Comparison of ENCODE assay signal across 18 mouse cellular contexts in genomic region chr7:78045456-78045855, GRCm38 (mm10).
DNase-seq lines count a peak whose midpoint lies in the region; ATAC-seq and TF ChIP-seq lines count a peak whose summit lies in the region.
"Had no signal": no experiment of that assay in that cellular context is flagged by ENCODE, and none has a peak within 500 bp of the region (broad histone marks: within the 10 kb centered on the region; RNA-seq: fewer than 3 reads in every experiment).

No protein-coding gene starts in this region.

- intact Hi-C loops in left cerebral cortex, adult 2 months (cut with DNase I) = no loop called here
- intact Hi-C loops in left cerebral cortex, postnatal 36 days (cut with DNase I) = no loop called here

- ATAC-seq in frontal cortex, adult (ENCODE audit: low TSS enrichment) = peak; percentile 23; the same call in 1 of the 2 replicates

- TF ChIP-seq POLR2A in brain, embryonic 14.5 days (IDR thresholded peaks at IDR 0.05; ENCODE audit: borderline replicate concordance, extremely low read depth, insufficient read depth, insufficient read length, poor library complexity, severe bottlenecking) = no peak

- TF ChIP-seq CTCF in left cerebral cortex, adult 2 months (IDR thresholded peaks at IDR 0.05) = peak; percentile 38
- TF ChIP-seq CTCF in brain, embryonic 14.5 days (IDR thresholded peaks at IDR 0.05; ENCODE audit: borderline replicate concordance, extremely low read depth, insufficient read depth, insufficient read length) = peak; percentile 37; the same call in 1 of the 2 replicates

- H3K4me3 ChIP-seq in left cerebral cortex, adult 2 months = no peak overlapping the region
- H3K4me3 ChIP-seq: embryonic facial prominence, embryonic 13.5 days; limb, embryonic 13.5 days; liver, embryonic 15.5 days; midbrain, embryonic 12.5 days had no signal

- no peak for DNase-seq in frontal cortex, postnatal 25 days (ENCODE audit: low spot score in 2 of 2)
- no peak for DNase-seq in left cerebral cortex, adult 2 months (ENCODE audit: extremely low spot score in 1 of 2, low spot score in 2 of 2)
- no peak for DNase-seq in left cerebral cortex, postnatal 36 days (ENCODE audit: low spot score in 2 of 2)
- peak; percentile 24 to 36 for DNase-seq in right cerebral cortex, postnatal 10 days (ENCODE audit: low spot score in 2 of 2)
- no peak for DNase-seq in right cerebral cortex, postnatal 36 days (ENCODE audit: low spot score in 2 of 2)
- DNase-seq in brain, embryonic 14.5 days (ENCODE audit: low read depth) = no peak
- DNase-seq in urinary bladder, adult 2 months (ENCODE audit: low spot score) = no peak
- DNase-seq: gastrocnemius, postnatal 25 days; kidney, adult 18-20 months; right cerebral cortex, postnatal 25 days; thymus, postnatal 25 days had no signal

- no peak overlapping the region for H3K27ac ChIP-seq in left cerebral cortex, adult 2 months
- H3K27ac ChIP-seq: embryonic facial prominence, embryonic 13.5 days; hindbrain, embryonic 14.5 days; limb, embryonic 13.5 days; liver, embryonic 15.5 days; macrophage; midbrain, embryonic 12.5 days had no signal

Comparison
In these comparisons a context has a peak if more than half of its experiments do, and no peak if none do; other contexts are left out.
1. DNase-seq: peak in right cerebral cortex, postnatal 10 days (2 of 2); none in frontal cortex, postnatal 25 days (0 of 2), left cerebral cortex, adult 2 months (0 of 2), left cerebral cortex, postnatal 36 days (0 of 2), right cerebral cortex, postnatal 36 days (0 of 2), brain, embryonic 14.5 days (single experiment) and urinary bladder, adult 2 months (single experiment).